Mouse (Mus musculus) myocyte (in vitro differentiated cells): ENCODE measurements around the gene Ugt1a7c.
"Not testable (repeated sequence)": the region's sequence is repeated elsewhere in the genome, so short reads cannot be mapped to it uniquely, and the experiment has no call there.

Source experiments
- CEBPB ChIP-seq: IDR thresholded peaks from 2 replicates; pipeline ENCODE4 v1.6.1; 2011; ENCODE audit warnings: mild to moderate bottlenecking, moderate library complexity; ENCODE audit not compliant: poor library complexity, insufficient read depth, severe bottlenecking
- POLR2A ChIP-seq: IDR thresholded peaks from one replicate; pipeline ENCODE4 v1.6.1; 2011; ENCODE audit warnings: low read depth, mild to moderate bottlenecking, control low read depth, moderate library complexity; ENCODE audit not compliant: insufficient read length
- TCF12 ChIP-seq: IDR thresholded peaks from one replicate; pipeline ENCODE4 v1.6.1; 2011; ENCODE audit warnings: mild to moderate bottlenecking, control low read depth; ENCODE audit not compliant: poor library complexity, insufficient read depth, severe bottlenecking

DNA sequence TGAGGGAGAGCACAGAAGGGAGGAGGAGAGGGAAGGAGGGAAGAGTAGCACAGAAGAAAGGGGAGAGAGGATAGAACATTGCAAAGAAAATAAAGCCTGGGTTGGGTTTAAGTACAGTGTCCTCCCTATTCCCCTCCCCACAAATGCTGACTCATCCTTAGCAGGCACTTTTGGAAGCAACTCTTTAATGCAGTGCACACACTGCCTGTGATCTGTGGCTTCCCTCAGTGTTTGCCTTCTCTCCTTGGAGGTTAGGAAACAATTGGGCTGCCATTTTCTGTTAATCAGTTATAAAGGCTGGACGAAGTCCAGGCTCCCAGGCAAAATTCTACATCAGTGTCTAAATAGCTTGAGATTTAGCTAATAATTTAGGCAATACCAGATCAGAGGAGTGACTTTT, 45.6 kb downstream of the Ugt1a7c start:
- TF ChIP-seq POLR2A, CEBPB, TCF12: not testable (repeated sequence)
